Mouse (Mus musculus): ENCODE data around the gene Abcb4. TPM values are rescaled to one million over a fixed set of nuclear protein-coding genes. Genes with fewer than 3 reads are reported as not detected.
"Not testable (repeated sequence)": the region's sequence is repeated elsewhere in the genome, so short reads cannot be mapped to it uniquely, and the experiment has no call there.

The Abcb4 gene
- total and polyA plus RNA-seq, 3 experiments, result 0.27 to 0.68 (median 0.29) TPM

- Histone ChIP-seq H3K4me1 (ENCODE audit: control insufficient read depth in 1 of 2, insufficient read depth in 2 of 2) (peaks cover 0 to 5% of the 10 kb centered on the region in 2 experiments; a peak in 1 of 4 replicates), H3K9me3 (replicated peaks; ENCODE audit: low read length) (no peaks in the 10 kb centered on the region), H3K36me3 (replicated peaks in 1 of 2; ENCODE audit: control insufficient read depth in 1 of 2, insufficient read depth in 1 of 2, low read length in 1 of 2) (peaks cover 0 to 6% of the 10 kb centered on the region in 2 experiments), H3K27ac (ENCODE audit: insufficient read depth, low read depth) (no peak overlapping the region), H3K79me2 (replicated peaks; ENCODE audit: control insufficient read depth, extremely low read depth, insufficient read depth, poor library complexity, severe bottlenecking) (no peaks in the 10 kb centered on the region), H3K27me3 (replicated peaks) (no peaks in the 10 kb centered on the region), H3K4me2 (ENCODE audit: insufficient read depth, low read depth, poor library complexity, severe bottlenecking) (no peak overlapping the region), H3K9ac (ENCODE audit: insufficient read depth, low read depth) (no peak overlapping the region), H3K4me3 (replicated peaks in 1 of 3; ENCODE audit: low read depth in 2 of 3, low read length in 2 of 3, poor library complexity in 1 of 3) (no peak overlapping the region)
- in situ Hi-C loops (cut with MboI; ENCODE audit: low pct_ligation_motif_present, low pct_unique_long_range_greater_than_20kb, low sequenced_read_pairs), result no loop called here
- DNase-seq (ENCODE audit: extremely low read depth), result no peak
- dilution Hi-C loops (cut with MboI; ENCODE audit: extremely low pct_ligation_motif_present, extremely low pct_unique_long_range_greater_than_20kb, low sequenced_read_pairs), result no loop called here
- no peak for TF ChIP-seq SMC3 (IDR thresholded peaks at IDR 0.05; ENCODE audit: low read depth, low read length)
- no peak for TF ChIP-seq ELF1 (IDR thresholded peaks at IDR 0.05; ENCODE audit: low read depth, low read length)
- no peak for TF ChIP-seq TCF12 (IDR thresholded peaks at IDR 0.05; ENCODE audit: low read depth, low read length)
Measured at GRCm38 (mm10) chr5:8863580-8864337, 29.8 kb upstream of the Abcb4 start.

GRCm38 (mm10) chr5:8865630-8866029 is 27.9 kb upstream of the Abcb4 start:
- in situ Hi-C loops (cut with MboI; ENCODE audit: low pct_ligation_motif_present, low pct_unique_long_range_greater_than_20kb, low sequenced_read_pairs); H3K79me2 ChIP-seq (replicated peaks; ENCODE audit: control insufficient read depth, extremely low read depth, insufficient read depth, poor library complexity, severe bottlenecking); H3K4me3 ChIP-seq (replicated peaks in 1 of 3; ENCODE audit: low read depth in 2 of 3, low read length in 2 of 3, poor library complexity in 1 of 3); H3K4me2 ChIP-seq (ENCODE audit: insufficient read depth, low read depth, poor library complexity, severe bottlenecking); H3K36me3 ChIP-seq (replicated peaks in 1 of 2; ENCODE audit: control insufficient read depth in 1 of 2, insufficient read depth in 1 of 2, low read length in 1 of 2); H3K9me3 ChIP-seq (replicated peaks; ENCODE audit: low read length); dilution Hi-C loops (cut with MboI; ENCODE audit: extremely low pct_ligation_motif_present, extremely low pct_unique_long_range_greater_than_20kb, low sequenced_read_pairs); H3K27me3 ChIP-seq (replicated peaks); H3K4me1 ChIP-seq (ENCODE audit: control insufficient read depth in 1 of 2, insufficient read depth in 2 of 2); DNase-seq (ENCODE audit: extremely low read depth); H3K9ac ChIP-seq (ENCODE audit: insufficient read depth, low read depth); H3K27ac ChIP-seq (ENCODE audit: insufficient read depth, low read depth): not testable (repeated sequence)

GRCm38 (mm10) chr5:8866366-8866765 is 27.2 kb upstream of the Abcb4 start:
- no peaks in the 10 kb centered on the region for H3K79me2 ChIP-seq (replicated peaks; ENCODE audit: control insufficient read depth, extremely low read depth, insufficient read depth, poor library complexity, severe bottlenecking)
- H3K4me3 ChIP-seq (replicated peaks in 1 of 3; ENCODE audit: low read depth in 2 of 3, low read length in 2 of 3, poor library complexity in 1 of 3), result no peak overlapping the region
- no peak overlapping the region for H3K4me2 ChIP-seq (ENCODE audit: insufficient read depth, low read depth, poor library complexity, severe bottlenecking)
- no peaks in the 10 kb centered on the region for H3K27me3 ChIP-seq (replicated peaks)
- no peaks in the 10 kb centered on the region for H3K9me3 ChIP-seq (replicated peaks; ENCODE audit: low read length)
- H3K36me3 ChIP-seq (replicated peaks in 1 of 2; ENCODE audit: control insufficient read depth in 1 of 2, insufficient read depth in 1 of 2, low read length in 1 of 2), result peaks cover 0 to 6% of the 10 kb centered on the region in 2 experiments
- in situ Hi-C loops (cut with MboI; ENCODE audit: low pct_ligation_motif_present, low pct_unique_long_range_greater_than_20kb, low sequenced_read_pairs) (no loop called here), dilution Hi-C loops (cut with MboI; ENCODE audit: extremely low pct_ligation_motif_present, extremely low pct_unique_long_range_greater_than_20kb, low sequenced_read_pairs) (no loop called here)
- DNase-seq (ENCODE audit: extremely low read depth), result no peak
- no peak for TF ChIP-seq ELF1 (IDR thresholded peaks at IDR 0.05; ENCODE audit: low read depth, low read length)
- TF ChIP-seq CTCF (conservative IDR thresholded peaks at IDR 0.05 in 1 of 2, IDR thresholded peaks at IDR 0.05 in 1 of 2; ENCODE audit: low read depth in 2 of 2, low read length in 2 of 2), result no peak
- no peak for TF ChIP-seq USF2 (conservative IDR thresholded peaks at IDR 0.05; ENCODE audit: low read depth, low read length)
- peaks cover 0 to 5% of the 10 kb centered on the region in 2 experiments; a peak in 1 of 4 replicates for H3K4me1 ChIP-seq (ENCODE audit: control insufficient read depth in 1 of 2, insufficient read depth in 2 of 2)
- H3K27ac ChIP-seq (ENCODE audit: insufficient read depth, low read depth), result no peak overlapping the region
- H3K9ac ChIP-seq (ENCODE audit: insufficient read depth, low read depth), result no peak overlapping the region

GRCm38 (mm10) chr5:8868019-8868418 is 25.5 kb upstream of the Abcb4 start:
- dilution Hi-C loops (cut with MboI; ENCODE audit: extremely low pct_ligation_motif_present, extremely low pct_unique_long_range_greater_than_20kb, low sequenced_read_pairs), result no loop called here
- Histone ChIP-seq H3K9me3 (replicated peaks; ENCODE audit: low read length) (no peaks in the 10 kb centered on the region), H3K79me2 (replicated peaks; ENCODE audit: control insufficient read depth, extremely low read depth, insufficient read depth, poor library complexity, severe bottlenecking) (no peaks in the 10 kb centered on the region), H3K27ac (ENCODE audit: insufficient read depth, low read depth) (no peak overlapping the region), H3K36me3 (replicated peaks in 1 of 2; ENCODE audit: control insufficient read depth in 1 of 2, insufficient read depth in 1 of 2, low read length in 1 of 2) (peaks cover 0 to 3% of the 10 kb centered on the region in 2 experiments), H3K9ac (ENCODE audit: insufficient read depth, low read depth) (no peak overlapping the region), H3K4me3 (replicated peaks in 1 of 3; ENCODE audit: low read depth in 2 of 3, low read length in 2 of 3, poor library complexity in 1 of 3) (no peak overlapping the region), H3K27me3 (replicated peaks) (no peaks in the 10 kb centered on the region), H3K4me1 (ENCODE audit: control insufficient read depth in 1 of 2, insufficient read depth in 2 of 2) (peaks cover 0 to 5% of the 10 kb centered on the region in 2 experiments; a peak in 1 of 4 replicates), H3K4me2 (ENCODE audit: insufficient read depth, low read depth, poor library complexity, severe bottlenecking) (no peak overlapping the region)
- DNase-seq (ENCODE audit: extremely low read depth), result peak; percentile 47
- in situ Hi-C loops (cut with MboI; ENCODE audit: low pct_ligation_motif_present, low pct_unique_long_range_greater_than_20kb, low sequenced_read_pairs), result no loop called here
- TF ChIP-seq UBTF (IDR thresholded peaks at IDR 0.05; ENCODE audit: low read depth, low read length) (no peak), JUN (IDR thresholded peaks at IDR 0.05; ENCODE audit: insufficient read depth, low read depth, low read length) (no peak), POLR2AphosphoS2 (IDR thresholded peaks at IDR 0.05; ENCODE audit: low read depth, low read length) (no peak), MAX (IDR thresholded peaks at IDR 0.05; ENCODE audit: low read length) (no peak), RAD21 (IDR thresholded peaks at IDR 0.05; ENCODE audit: low read depth, low read length) (peak; percentile 91), KAT2A (IDR thresholded peaks at IDR 0.05; ENCODE audit: insufficient replicate concordance, low read length) (no peak), USF2 (conservative IDR thresholded peaks at IDR 0.05; ENCODE audit: low read depth, low read length) (no peak), ELF1 (IDR thresholded peaks at IDR 0.05; ENCODE audit: low read depth, low read length) (no peak), GABPA (IDR thresholded peaks at IDR 0.05; ENCODE audit: insufficient replicate concordance, low read depth, low read length) (no peak), ZC3H11A (IDR thresholded peaks at IDR 0.05; ENCODE audit: low read depth, low read length) (no peak), TCF12 (IDR thresholded peaks at IDR 0.05; ENCODE audit: low read depth, low read length) (no peak), E2F4 (IDR thresholded peaks at IDR 0.05; ENCODE audit: insufficient replicate concordance, low read depth, low read length) (no peak), NRF1 (IDR thresholded peaks at IDR 0.05; ENCODE audit: low read depth, low read length) (peak; percentile 76), IRF4 (IDR thresholded peaks at IDR 0.05; ENCODE audit: low read depth, low read length) (no peak)
